Mouse (Mus musculus) frontal cortex, adult (tissue): ENCODE results near the gene Brd2.

Source experiments
- ATAC-seq: cut with Nextera tagmentation; 2 replicates; pipeline ENCODE4 v1.9.2; 2017; ENCODE audit warnings: mild to moderate bottlenecking, moderate library complexity, mixed read lengths; ENCODE audit not compliant: low TSS enrichment

The Brd2 gene

GRCm38 (mm10) chr17:34114114-34114513 is 8.3 kb downstream of the Brd2 start:
- ATAC-seq = no peak

GRCm38 (mm10) chr17:34110309-34110708 is 12.1 kb downstream of the Brd2 start:
- no peak for ATAC-seq

GRCm38 (mm10) chr17:34109806-34110195 is 12.6 kb downstream of the Brd2 start:
- 0 out of 2 replicates have a peak, but pooled peaks have one; percentile 23 for ATAC-seq

GRCm38 (mm10) chr17:34109038-34109805 is 13.2 kb downstream of the Brd2 start:
- ATAC-seq = peak; percentile 13; the same call in 1 of the 2 replicates

GRCm38 (mm10) chr17:34108460-34108859 is 14.0 kb downstream of the Brd2 start:
- ATAC-seq = no peak

GRCm38 (mm10) chr17:34107109-34107867 is 15.1 kb downstream of the Brd2 start:
- no peak for ATAC-seq

GRCm38 (mm10) chr17:34106555-34106954 is 15.9 kb downstream of the Brd2 start:
- ATAC-seq = no peak

GRCm38 (mm10) chr17:34104804-34105203 is 17.6 kb downstream of the Brd2 start:
- ATAC-seq = no peak

GRCm38 (mm10) chr17:34102831-34103230 is 19.6 kb downstream of the Brd2 start:
- ATAC-seq = no peak

- peak; percentile 78; the same call in 1 of the 2 replicates for ATAC-seq
Observed at GRCm38 (mm10) chr17:34101604-34102032, 20.8 kb downstream of the Brd2 start.

- ATAC-seq = no peak
Observed at GRCm38 (mm10) chr17:34101185-34101584, 21.2 kb downstream of the Brd2 start.

GRCm38 (mm10) chr17:34099531-34099930 is 22.9 kb downstream of the Brd2 start:
- ATAC-seq = no peak

- no peak for ATAC-seq
Observed at GRCm38 (mm10) chr17:34098709-34099479, 23.5 kb downstream of the Brd2 start.

- ATAC-seq = no peak
Observed at GRCm38 (mm10) chr17:34097272-34097671, 25.2 kb downstream of the Brd2 start.

GRCm38 (mm10) chr17:34096497-34097010 is 25.9 kb downstream of the Brd2 start:
- no peak for ATAC-seq

- no peak for ATAC-seq
Observed at GRCm38 (mm10) chr17:34094283-34095035, 28.0 kb downstream of the Brd2 start.

- ATAC-seq = no peak
Observed at GRCm38 (mm10) chr17:34093199-34093874, 29.1 kb downstream of the Brd2 start.

- ATAC-seq = no peak
Observed at GRCm38 (mm10) chr17:34092197-34092875, 30.1 kb downstream of the Brd2 start, which contains the start of gene H2-Oa. Gene H2-Oa (plus strand): TSS chr17:34092340.

GRCm38 (mm10) chr17:34090923-34091322 is 31.5 kb downstream of the Brd2 start:
- ATAC-seq = no peak

- ATAC-seq = no peak; the same call in 1 of the 2 replicates
Observed at GRCm38 (mm10) chr17:34088124-34088523, 34.3 kb downstream of the Brd2 start.
